Mouse (Mus musculus): ENCODE measurements at regions not wholly inside any gene's neighbourhood (a gene's known extent, or its start where the extent isn't known, plus 50 kb on each side); places are given as distances from the start of the nearest gene placed in this dataset.

DNA sequence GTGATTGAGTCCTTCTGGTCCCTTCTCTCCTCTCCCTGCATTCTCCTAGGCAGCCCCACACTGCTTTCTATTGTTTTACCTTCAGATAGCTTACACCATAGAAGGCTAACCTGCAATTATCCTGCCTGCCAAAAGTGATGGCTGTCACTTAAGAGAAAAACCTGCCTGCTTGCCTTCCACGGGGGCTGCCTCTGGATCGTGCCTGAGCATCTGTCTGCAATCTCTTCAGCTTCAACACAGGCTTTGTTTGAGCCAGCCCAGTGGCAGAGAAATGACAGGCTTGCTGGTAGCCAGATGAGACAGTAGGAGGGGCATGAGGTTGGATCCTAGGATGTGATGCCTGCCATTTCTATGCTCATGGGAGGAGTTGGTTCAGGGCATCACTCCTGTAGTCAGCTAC is 345.2 kb upstream of the Tshz3 start:
- no peak for DNase-seq (ENCODE audit: low spot score)

DNA sequence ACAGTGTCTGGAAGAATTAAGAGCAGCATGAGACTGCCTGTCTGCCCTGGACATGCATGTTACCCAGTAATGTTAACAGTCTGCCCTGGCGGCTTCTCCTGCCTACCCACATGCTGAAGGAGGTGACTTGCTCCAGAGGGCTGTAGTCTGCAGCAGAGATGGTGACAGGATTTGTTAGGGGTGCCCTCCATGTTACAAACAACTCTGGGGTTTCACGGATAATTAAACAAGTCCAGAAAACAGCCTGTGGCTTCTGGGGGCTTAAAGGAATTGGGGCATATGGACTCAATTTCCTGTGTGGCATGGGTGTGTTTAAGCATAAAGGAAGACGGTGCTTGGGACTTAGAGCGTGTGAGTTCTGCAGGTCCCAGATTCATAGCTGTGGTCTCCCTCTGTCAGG is 347.3 kb upstream of the Tshz3 start:
- no peak for DNase-seq (ENCODE audit: low spot score)

DNA sequence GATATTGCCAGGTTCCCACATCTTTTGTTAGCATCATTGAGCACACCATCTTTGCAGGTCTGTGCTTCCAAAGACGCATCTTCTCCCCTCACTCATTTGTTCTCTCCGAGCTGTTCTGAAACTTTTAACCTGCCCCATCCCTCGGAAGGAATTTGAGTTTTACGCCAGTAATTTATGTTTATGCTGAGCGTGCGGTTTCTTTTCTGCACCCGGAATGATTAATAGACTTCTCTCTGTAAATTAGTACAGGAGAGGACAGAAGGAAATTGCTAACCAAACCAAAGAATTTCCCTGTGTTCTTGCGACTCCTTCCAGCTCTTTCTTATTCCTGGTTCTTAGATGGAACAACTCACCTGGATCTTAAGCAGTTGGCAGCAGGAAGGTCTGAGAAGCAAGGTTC is 349.7 kb upstream of the Tshz3 start:
- no peak for DNase-seq (ENCODE audit: low spot score)

DNA sequence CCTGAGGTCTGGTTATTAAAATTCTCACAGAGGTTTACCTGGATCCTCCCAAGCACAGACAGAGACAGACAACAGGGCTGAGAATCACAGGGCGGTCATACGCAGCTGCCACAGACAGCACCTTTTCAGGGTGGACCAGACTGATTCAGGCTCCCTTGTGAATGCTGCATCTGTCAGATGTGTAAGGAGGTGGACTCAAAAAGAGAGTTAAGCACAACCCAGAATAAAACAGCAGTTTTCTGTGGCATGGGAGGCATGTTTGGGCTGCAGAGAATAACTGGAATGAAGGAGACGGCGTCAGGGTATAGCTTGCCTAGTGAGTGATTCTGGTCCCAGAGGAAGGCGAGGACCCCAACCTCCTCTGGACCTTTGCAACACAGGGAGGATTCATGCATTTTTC is 363.1 kb upstream of the Tshz3 start:
- no peak for DNase-seq (ENCODE audit: low spot score)

DNA sequence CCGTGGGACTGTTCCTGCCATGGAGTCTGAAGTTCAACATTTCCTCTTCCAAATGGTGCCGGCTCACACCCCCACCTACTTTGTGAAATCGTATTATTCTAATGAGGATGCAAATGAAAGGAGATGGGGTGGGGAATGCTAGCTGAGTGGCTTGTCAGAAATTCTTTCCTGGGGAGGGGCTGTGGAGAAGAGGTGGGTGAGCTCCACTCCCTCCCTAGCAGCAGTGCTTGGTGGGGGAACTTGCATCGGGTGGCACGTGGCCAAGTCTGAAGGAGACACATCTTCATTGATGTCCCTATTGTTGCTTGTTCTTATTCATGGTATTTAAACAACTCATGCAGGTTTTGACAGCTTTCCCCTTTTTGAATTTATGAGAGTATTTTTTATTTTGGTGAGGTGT is 363.8 kb upstream of the Tshz3 start:
- no peak for DNase-seq (ENCODE audit: low spot score)

DNA sequence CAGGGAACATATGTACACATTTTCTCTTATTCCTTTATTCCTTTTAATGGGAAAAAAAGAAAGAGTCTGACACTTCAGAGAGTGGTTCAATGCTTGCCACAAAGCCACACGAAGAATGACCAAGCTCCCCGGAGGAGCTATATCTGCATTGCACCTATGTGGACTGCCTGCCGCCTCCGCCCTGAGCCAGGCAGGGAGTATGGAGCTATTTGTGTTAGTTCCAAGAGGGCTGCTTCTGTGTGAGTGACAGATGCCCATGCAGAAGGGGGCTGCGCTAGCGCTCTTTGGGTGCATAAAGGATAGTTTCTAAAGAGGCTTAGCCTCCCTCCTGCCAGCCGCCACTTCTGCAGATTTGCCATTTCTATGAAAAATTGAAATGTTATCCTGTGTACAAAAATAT is 365.3 kb upstream of the Tshz3 start:
- no peak for DNase-seq (ENCODE audit: low spot score)

DNA sequence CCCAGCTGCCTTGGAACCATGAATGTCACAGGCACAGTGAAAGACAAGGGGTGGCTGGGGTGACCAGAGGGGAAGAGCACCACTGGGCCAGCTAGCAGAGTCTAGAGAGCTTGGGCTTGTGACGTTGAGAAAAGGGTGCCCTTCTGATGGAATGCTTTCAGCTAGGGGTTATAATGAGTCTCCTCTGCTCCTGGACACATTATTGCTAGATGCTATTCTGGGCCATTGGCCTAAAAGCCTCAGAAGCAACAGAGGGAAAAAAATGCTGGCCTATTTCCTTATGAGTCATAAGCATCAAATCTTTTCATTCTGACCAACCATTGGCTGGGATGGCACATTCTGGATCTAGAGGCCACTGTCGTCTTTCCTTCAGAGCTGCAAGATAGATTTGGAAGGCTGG is 369.8 kb upstream of the Tshz3 start:
- DNase-seq (ENCODE audit: low spot score) = no peak

DNA sequence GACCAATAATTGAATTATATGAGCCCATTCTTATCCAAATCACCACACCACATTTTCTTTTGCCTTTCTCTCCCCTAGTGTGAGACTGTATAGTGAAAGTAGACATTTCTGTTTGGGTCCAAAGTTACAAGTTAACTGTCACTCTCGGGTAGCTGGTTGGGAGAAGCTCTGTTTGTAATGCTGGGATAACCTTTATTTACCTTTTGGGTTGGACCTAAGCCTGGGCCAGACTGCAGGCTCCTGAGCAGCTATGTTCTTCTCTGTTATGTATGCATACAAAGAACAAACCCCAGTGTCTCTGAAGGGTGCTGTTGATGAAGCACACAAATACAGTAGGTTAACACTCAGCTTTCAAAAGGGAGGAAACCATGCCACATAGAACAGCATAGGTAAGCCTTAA is 373.9 kb upstream of the Tshz3 start:
- DNase-seq (ENCODE audit: low spot score) = no peak

DNA sequence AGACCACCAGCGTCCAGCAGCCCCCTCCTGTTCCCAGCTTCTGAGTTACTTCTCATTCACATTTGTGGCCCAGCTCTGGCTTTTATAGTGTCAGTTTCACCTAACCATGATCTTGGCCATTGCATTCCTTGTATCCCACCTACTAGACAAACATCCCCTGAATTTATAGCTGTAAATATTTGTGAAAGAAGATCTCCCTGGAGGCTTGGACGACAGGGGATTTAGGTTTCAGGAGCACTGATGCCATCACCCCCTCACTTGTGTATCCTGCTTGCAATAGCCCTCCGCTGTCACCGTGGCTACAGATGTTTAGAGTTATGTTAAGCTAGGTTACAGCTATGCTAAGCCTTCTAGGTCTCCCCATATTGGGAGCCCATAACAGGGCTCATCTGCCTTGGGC is 375.7 kb upstream of the Tshz3 start:
- no peak for DNase-seq (ENCODE audit: low spot score)

DNA sequence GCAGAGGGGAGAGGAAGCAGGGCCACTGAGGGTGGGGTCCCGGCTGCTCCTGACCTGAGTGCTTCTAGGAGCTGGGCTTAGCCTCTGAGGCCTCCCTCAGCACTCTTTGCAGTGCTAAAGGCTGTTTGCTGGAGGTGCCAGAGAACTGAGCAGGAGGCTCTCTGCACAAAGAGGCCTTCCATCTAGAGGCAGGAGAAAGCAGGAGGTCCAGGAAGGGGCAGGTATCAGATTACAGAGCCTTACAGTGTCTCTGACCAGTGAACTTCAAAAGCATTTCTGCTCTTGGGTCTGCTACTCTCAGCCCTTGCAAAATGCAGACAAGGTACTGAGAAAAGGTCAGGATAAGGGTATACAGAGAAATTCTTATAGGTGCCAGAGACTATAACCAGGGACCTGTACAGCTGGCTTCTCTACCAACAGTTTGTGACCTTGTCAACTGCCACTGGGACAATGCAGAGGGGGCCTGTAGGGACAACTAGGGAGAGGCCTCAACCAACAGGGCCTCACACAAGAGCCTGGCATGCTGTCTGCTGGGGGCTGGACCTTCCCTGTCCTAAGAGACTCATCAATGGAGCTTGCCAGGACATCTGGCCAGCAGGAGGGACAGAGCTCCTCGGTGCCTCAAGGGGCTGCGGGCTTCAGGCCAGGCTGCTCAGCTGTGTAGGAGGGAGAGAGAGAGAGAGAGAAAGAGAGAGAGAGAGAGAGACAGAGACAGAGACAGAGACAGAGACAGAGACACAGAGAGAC is 380.3 kb upstream of the Tshz3 start:
- no peak for DNase-seq (ENCODE audit: low spot score)

DNA sequence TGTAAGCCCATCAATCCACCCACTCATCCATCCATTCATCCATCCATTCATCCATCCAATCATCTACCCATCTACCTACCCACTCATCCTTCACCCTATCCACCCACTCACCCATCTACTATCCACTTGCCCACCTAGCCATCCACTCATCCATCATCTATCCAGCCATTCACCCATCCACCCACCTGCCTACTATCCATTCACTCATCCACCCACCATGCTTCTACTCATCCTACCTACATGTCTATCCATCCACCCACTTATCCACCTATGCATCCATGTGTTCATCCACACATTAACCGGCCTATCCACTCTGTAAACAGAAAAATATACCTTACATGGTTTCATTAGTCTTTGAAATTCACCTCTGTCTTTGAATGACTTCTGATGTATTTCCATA is 384.2 kb upstream of the Tshz3 start:
- no peak for DNase-seq (ENCODE audit: low spot score)

DNA sequence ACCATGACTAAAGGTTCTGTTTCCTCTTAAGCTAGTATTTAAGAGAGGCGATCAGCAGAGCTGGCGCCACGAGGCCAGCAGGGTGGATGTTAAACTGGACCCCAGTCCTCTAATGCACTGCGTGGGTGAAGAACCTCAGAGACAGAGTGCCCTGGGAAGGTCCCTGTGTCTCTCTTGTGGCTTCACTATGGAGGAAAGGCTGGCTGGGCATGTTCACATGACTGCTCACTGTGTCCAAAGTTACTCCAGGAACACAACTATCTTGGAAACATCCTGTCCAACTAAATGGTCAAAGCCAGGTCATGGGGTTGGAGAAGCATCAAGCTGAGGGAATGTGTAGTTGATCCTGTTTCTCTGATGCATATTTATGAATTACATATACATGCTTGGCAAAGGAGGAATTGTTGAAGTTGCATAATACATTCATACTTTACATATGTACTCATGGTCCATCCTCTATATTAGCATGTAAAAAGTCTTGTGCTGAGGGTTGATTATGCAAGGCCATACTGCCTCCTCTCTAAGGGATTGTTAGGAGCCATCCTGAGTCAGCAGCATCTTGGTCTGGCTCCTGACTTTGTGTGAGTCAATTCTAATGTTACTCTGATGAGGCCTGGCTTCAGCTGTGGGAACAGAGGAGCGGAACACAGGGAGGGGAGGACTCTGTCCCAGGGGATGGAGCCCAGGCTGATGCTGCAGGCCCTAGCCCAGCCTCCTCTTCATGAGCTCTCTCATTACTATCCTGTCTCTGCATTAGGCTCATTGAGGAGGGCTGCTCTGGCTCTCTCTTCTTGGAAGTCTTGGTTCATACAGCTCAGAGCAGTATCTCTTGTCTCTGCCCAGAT is 387.9 kb upstream of the Tshz3 start:
- no peak for DNase-seq (ENCODE audit: low spot score)

DNA sequence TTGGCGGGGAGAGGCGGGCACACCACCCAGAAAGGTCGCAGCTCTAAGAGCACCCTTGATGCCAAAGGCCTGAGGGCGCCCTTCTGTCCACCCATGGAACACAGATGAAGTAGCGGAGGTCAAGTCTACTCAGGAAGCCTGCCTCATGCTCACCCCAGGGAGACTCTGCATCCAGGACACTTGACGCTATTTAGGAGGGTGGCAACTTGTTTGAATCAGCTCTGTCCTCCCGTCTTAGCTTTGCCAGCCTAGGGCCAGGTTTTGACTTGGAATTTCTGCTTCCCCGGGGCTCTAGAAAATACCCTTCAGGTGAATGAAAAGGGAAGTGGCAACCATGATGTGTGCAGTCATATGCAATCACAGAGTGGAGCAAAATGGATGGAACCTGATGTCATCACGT is 389.2 kb upstream of the Tshz3 start:
- no peak for DNase-seq (ENCODE audit: low spot score)

DNA sequence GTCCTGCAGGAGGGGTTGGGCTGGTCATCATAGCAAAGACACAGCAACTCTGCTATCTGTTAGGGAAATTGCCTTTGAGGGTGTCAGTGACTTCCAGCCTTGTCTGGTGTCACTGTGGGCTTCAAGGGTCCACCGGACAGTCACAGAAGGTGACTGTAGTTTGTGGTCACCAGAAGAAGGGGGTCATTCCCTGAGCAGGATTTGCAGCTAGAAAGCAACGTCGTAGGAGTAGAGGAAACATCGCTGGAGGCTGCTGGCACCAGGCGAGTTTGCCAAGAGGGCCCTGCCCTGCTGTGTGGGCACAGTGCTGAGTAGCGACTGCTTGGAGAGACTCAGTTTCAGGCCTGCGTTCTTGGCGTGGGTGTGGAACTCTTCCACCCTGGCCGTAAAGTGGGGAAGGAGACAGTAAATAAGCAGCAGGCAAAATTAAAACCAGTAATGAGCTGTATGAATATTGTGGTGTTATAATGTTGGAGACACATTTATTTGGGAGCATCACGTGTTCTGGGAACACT is 389.8 kb upstream of the Tshz3 start:
- no peak for DNase-seq (ENCODE audit: low spot score)

DNA sequence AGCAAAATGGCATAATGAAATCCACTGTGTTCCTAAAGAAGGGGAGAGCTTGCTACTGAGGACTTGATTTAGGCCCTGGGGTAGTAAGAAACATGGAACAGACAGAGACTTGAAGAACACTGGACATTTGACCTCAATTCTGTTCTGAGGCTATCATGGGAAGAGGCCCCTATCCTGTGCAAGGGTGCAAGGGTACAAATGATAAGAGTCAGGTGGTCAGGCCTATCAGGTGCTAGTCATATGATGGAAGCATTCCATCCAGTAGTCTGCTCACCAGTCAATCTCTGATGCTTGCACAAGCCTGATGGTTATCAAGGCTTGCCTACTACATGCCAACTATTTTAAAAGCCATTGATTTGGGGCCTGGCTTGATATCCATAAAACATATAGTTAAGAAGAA is 420.6 kb upstream of the Tshz3 start:
- no peak for DNase-seq (ENCODE audit: low spot score)

DNA sequence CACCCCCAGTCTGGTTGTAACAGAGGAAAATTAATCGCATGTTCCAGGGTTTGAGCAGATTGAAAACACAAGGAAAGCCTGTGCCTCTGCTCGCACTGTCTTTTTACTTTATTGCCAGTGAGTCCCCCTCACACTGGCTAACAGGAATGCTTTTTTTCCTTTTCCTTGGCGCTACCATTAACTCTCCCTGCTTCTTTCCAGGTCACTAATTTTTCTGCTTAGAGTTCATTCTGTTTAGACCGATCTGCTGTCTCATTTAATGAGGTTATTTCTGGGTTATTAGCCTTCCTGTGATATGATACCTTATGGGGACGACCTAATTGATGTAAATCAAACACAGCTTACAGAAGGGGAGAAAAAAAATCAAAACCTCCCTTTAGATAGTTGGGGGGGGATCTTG is 429.0 kb upstream of the Tshz3 start:
- no peak for DNase-seq (ENCODE audit: low spot score)

DNA sequence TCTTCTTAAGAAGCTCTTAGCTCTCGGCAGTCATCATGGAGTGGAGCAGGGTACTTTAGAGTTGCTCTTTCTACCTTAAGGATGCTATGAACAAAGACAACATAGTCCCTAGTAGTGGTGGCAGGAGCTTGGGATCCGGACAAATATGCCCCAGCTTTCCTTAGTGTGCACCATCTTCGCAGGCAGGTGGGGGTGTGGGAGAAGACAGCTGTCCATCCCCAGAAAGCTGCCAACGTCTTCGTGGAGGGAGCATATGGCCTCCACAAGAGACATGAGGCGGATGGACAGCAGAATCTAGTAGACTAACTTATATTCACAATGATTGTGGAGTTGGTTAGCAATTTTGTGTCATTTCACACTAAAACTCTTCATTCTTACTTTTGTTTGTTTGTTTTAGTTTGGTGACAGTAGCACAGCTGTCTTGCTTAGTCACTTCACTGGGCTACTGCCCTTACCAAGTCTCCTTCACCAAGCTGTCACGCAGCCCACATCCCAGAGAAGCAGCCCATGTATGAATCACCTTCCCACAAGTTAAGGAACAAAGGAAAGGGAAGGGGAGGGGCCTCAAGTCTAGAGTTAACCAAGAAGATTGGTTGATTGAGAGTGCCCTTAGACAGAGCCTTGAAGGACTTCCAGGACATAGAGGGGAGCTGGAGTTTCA is 432.6 kb upstream of the Tshz3 start:
- no peak for DNase-seq (ENCODE audit: low spot score)

DNA sequence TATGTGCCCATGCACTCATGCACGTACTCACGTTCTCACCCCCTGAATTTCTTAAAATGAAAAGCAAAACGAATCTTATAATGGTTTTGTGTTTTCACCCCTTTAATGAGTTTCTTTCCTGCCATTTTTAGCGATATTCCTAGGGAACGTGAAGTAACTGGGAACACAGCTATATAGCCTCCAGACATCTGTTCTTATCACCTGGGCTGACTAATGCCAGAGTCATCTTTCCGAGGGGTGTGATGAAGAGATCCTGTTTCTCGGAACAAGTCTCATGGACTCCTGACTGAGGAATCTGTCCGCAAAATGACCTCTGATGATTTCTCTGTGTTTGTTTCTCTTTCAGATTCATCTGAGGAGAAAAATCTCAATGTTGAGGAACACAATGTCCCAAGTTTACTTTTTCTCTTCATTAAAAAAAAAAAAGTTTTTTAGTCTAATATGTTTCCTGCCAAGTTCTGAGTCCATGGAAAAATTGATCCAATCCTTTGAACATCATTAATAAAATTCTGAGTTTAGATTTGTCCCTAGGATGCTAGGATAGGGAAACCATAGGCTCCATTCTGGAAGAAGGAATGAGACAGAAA is 435.7 kb upstream of the Tshz3 start:
- no peak for DNase-seq (ENCODE audit: low spot score)

DNA sequence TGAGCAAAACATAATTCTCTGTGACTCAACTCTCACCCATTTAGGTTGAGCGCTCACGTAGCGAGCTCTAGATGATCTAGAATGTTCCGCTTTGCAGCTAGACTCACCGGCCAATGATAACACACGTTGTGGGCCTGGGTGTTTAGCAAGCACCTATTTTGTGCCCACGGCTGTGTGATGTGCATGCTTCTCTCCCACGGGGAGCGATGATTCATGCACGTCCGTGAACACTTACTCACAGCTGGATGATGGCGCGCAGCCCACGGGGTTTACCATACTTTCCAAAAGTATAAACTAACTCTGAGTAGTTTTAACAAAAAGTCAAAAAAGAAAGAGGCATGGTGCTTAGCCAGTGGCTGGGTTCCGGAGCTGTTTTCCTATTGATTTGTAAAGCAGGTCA is 440.8 kb upstream of the Tshz3 start:
- DNase-seq (ENCODE audit: low spot score) = no peak

DNA sequence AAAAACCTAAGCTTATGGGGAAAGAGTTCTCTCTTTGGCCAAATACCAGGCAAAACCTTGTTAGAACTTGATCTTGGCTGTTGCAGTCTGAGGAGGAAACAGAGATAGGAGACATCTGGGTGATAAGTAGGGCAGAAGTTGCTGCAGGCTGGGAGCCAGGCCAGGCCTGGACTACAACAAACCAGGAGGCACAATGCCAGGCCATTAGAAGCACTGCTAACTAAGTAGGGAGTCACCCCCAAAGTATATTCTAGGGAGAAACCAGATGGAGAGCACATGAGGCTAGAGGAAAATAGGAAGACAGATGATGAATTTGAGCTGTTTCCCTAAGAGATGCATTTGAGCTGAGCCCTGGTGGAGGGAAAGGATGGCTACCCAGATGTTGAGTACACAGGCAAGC is 444.6 kb upstream of the Zfp507 start:
- DNase-seq (ENCODE audit: low spot score) = no peak

DNA sequence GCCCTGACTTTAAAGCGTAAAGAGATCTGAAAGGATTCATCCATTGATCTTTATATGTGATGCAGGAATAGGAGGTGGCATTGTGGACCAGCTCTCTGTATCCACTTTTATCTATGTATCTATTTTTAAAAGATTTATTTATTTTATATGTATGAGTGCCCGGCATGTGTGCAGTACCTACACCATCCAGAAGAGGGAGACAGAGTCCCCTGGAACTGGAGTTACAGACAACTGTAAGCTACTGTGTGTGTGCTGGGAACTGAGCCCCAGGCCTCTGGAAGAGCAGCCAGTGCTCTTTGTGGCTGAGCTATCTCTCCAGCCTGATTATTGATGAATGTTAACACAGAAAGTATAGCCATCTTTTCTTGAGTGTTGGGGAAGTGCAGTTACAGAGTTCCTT is 433.9 kb upstream of the Zfp507 start:
- DNase-seq (ENCODE audit: low spot score) = no peak

DNA sequence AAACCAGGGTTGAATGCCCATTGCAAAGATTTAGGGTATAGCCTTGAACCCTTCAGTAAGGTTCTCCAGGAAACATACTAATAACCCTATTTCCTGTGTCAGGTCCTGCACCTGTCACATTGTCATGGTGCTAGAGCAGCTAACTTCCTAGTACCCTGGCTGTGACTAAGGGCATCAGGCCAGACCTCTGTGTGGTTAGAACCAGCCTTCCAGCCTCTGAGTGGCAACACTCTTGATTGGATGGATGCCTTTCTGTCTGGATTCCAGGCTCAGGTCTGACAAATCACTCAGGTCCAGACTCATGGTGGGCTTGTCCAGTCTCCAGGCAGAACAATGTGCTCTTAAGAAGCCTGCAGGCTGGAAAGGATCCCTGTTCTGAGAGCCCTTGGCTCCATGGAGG is 426.2 kb upstream of the Zfp507 start:
- DNase-seq (ENCODE audit: low spot score) = no peak

DNA sequence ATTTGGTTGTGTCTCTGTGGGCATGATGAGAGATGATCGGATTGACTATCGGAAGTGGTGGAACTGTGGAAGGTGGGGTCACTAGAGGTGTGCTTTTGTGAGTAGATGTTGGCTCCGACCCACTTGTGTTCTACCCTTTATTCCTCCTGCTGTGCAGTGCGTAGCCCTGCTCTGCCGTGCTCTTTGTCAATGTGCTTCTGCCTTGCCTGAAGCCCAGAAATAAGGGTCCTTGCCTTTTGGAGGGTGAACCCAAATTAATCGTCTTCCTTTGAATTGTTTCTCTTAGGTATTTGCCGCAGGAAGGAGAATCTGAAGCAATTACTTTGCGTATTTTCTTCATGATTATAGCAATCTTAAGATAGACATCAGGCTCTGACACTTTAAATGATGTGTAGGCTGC is 421.6 kb upstream of the Zfp507 start:
- no peak for DNase-seq (ENCODE audit: low spot score)
